Mouse (Mus musculus): Measurements from ENCODE around the gene Sgo2b.
"Not testable (repeated sequence)": the region's sequence is repeated elsewhere in the genome, so short reads cannot be mapped to it uniquely, and the experiment has no call there.

The Sgo2b gene

GRCm38 (mm10) chr8:63951626-63952377 lies at the start of gene Sgo2b:
Gene Sgo2b (minus strand): TSS chr8:63952248.
- no peak for DNase-seq (ENCODE audit: low spot score)

GRCm38 (mm10) chr8:63970612-63971391 lies 18.8 kb upstream of the Sgo2b start:
- not testable (repeated sequence) for DNase-seq (ENCODE audit: low spot score)

- DNase-seq (ENCODE audit: low spot score), result no peak
Measured at GRCm38 (mm10) chr8:63961032-63961785, 9.2 kb upstream of the Sgo2b start.

- DNase-seq (ENCODE audit: low spot score), result not testable (repeated sequence)
Measured at GRCm38 (mm10) chr8:63953802-63954201, 1.8 kb upstream of the Sgo2b start.

GRCm38 (mm10) chr8:63933171-63933570 lies 18.9 kb downstream of the Sgo2b start:
- DNase-seq (ENCODE audit: low spot score), result no peak

- DNase-seq (ENCODE audit: low spot score), result no peak
Measured at GRCm38 (mm10) chr8:63929301-63930097, 22.5 kb downstream of the Sgo2b start.

- no peak for DNase-seq (ENCODE audit: low spot score)
Measured at GRCm38 (mm10) chr8:63921257-63921960, 30.6 kb downstream of the Sgo2b start.

GRCm38 (mm10) chr8:63895096-63895495 lies 57.0 kb downstream of the Sgo2b start:
- DNase-seq (ENCODE audit: low spot score), result no peak

- DNase-seq (ENCODE audit: low spot score), result no peak
Measured at GRCm38 (mm10) chr8:63878353-63878752, 73.7 kb downstream of the Sgo2b start.

GRCm38 (mm10) chr8:63877393-63877792 lies 74.7 kb downstream of the Sgo2b start:
- DNase-seq (ENCODE audit: low spot score), result peak; percentile 55

- no peak for DNase-seq (ENCODE audit: low spot score)
Measured at GRCm38 (mm10) chr8:63876949-63877348, 75.1 kb downstream of the Sgo2b start.

All from ovary, postnatal 14 days (tissue).